Mouse (Mus musculus) hindbrain, embryonic 14.5 days (tissue): Measurements from ENCODE around the gene Asb9. TPM values are rescaled to one million over a fixed set of nuclear protein-coding genes. Genes with fewer than 3 reads are reported as not detected.
A peak's percentile ranks its signal among the peaks of the same experiment; 100 is the strongest.

Source experiments
- ATAC-seq: fragments of 200-750 bp; cut with Nextera tagmentation; 2 replicates; pipeline ENCODE4 v1.8.0; 2017; ENCODE audit warnings: moderate number of reproducible peaks, mild to moderate bottlenecking, moderate TSS enrichment, moderate library complexity; ENCODE audit not compliant: low FRiP score
- DNase-seq: peaks from one replicate; pipeline ENCODE4 v3.0.0-alpha.2; 2015; ENCODE audit warnings: low spot score
- H3K27ac ChIP-seq: fragments of 300-500 bp; sonication (generic); 2 replicates; pipeline ENCODE4 v1.5.1; 2014; ENCODE audit warnings: mild to moderate bottlenecking, moderate library complexity
- H3K27me3 ChIP-seq: fragments of 300-500 bp; sonication (generic); 2 replicates; pipeline ENCODE4 v1.6.1; 2014; ENCODE audit warnings: mild to moderate bottlenecking, low read length, mixed read lengths; ENCODE audit not compliant: control insufficient read depth, insufficient read depth
- H3K36me3 ChIP-seq: fragments of 300-500 bp; sonication (generic); replicated peaks from 2 replicates; pipeline ENCODE4 v1.6.1; 2014; ENCODE audit not compliant: control insufficient read depth, insufficient read depth
- H3K4me1 ChIP-seq: fragments of 300-500 bp; sonication (generic); replicated peaks from 2 replicates; pipeline ENCODE4 v1.6.1; 2014; ENCODE audit warnings: antibody characterized with exemption, low read length, mixed read lengths; ENCODE audit not compliant: control insufficient read depth, insufficient read depth
- H3K4me2 ChIP-seq: fragments of 300-500 bp; sonication (generic); replicated peaks from 2 replicates; pipeline ENCODE4 v1.6.1; 2014; ENCODE audit warnings: mild to moderate bottlenecking, moderate library complexity
- H3K4me3 ChIP-seq: fragments of 300-500 bp; sonication (generic); replicated peaks from 2 replicates; pipeline ENCODE4 v1.5.1; 2014; ENCODE audit warnings: mild to moderate bottlenecking, low read length
- H3K9ac ChIP-seq: fragments of 300-500 bp; sonication (generic); 2 replicates; pipeline ENCODE4 v1.6.1; 2014
- H3K9me3 ChIP-seq: fragments of 300-500 bp; sonication (generic); 2 replicates; pipeline ENCODE4 v1.6.1; 2016; ENCODE audit warnings: low read length; ENCODE audit not compliant: control insufficient read depth
- WGBS: fragments of 180-500 bp; shearing (Covaris S2); extraction: QIAGEN DNeasy Blood & Tissue Kit; methylation state at CpG from one replicate; pipeline ENCODE4 v1.1.7; 2014; 5-methylcytosine and 5-hydroxymethylcytosine counted together
- polyA plus RNA-seq: library from polyadenylated mRNA; unstranded; fragments of >200 nt; fragmentation: Nextera tagmentation; extraction: Ambion mirVana; gene quantifications from 2 replicates; pipeline ENCODE4 v1.2.1, GENCODE M21; 2014

Asb9 gene
- polyA plus RNA-seq: not detected in 2 replicates

DNA sequence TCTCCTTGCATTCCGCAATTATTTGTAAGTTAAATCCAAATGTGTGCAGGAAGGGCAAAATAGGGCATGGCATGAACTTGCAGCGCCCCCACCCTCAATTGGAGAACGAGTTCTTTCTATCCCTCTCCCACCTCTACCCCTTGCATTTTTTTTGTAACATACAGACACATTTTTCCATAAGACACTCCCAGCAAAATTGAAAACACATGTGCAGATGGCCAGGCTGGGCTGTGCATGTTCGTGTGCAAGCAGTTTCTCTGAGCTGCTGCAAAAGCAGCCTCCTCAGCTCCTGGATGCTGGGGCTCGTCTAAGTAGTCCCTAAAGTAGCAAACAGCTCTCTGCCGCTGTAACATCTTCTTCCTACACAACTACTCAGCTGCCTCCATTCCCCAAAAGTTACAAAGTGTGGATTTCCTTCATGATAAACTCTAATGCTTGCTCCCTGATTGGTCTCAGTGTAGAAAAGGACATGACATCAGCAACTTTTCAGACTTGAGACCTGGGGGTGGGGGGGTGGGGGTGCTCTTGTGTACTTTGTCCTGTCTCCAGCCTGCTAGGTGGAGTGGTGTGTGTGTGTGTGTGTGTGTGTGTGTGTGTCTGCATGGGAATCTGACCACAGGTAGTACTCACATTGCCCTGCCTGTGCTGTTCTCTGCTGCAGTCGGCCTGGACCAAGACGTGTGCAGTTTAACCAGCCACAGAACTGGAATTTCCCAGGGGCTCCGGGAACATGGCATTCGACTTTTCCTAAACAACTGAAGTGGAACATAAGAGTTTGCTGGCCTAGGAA, at the start of gene Asb9:
Gene Asb9 (plus strand): TSS at position 619 of the 790 bp plus-strand sequence.
- Histone ChIP-seq H3K36me3 (no peaks in the 10 kb centered on the region), H3K4me1 (no peaks in the 10 kb centered on the region), H3K27ac (no peak within 1 kb of the TSS), H3K9ac (no peak within 1 kb of the TSS), H3K9me3 (no peaks in the 10 kb centered on the region), H3K4me3 (no peak within 1 kb of the TSS), H3K27me3 (no peaks in the 10 kb centered on the region), H3K4me2 (no peak within 1 kb of the TSS)
- WGBS: 81% methylated on average over 10 of the region's 10 CpGs
- DNase-seq (no peak), ATAC-seq (no peak)

GRCm38 (mm10) chrX:164459205-164459878, 46.8 kb upstream of the Asb9 start:
- no peaks in the 10 kb centered on the region for H3K36me3 ChIP-seq
- DNase-seq (no peak), ATAC-seq (no peak)
- H3K4me3 ChIP-seq: no peak overlapping the region
- no peaks in the 10 kb centered on the region for H3K27me3 ChIP-seq
- H3K9me3 ChIP-seq: no peaks in the 10 kb centered on the region
- no peaks in the 10 kb centered on the region for H3K4me1 ChIP-seq
- WGBS: 81% methylated on average over 6 of the region's 6 CpGs
- no peak overlapping the region for H3K4me2 ChIP-seq
- no peak overlapping the region for H3K9ac ChIP-seq
- no peak overlapping the region for H3K27ac ChIP-seq

DNA sequence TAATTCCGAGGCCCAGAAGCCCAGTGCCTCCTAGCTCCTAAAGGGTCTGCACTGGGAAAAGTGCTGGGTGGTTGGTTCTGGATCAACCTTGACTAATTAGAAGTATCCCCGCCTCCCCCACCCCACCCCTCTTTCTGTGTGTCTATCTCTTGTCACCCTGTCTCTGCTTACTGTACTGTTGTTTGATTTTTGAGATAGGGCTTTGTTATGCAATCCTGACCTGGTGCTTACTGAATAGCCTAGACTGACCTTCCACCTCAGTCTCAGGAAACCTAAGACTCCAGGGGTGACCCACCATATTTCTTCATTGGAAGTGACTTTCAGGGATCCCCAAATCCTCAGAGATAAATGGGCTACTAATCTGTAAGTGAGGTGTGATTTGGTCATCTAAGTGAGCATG, 3.9 kb upstream of the Asb9 start:
- no peak overlapping the region for H3K4me3 ChIP-seq
- H3K27me3 ChIP-seq: no peaks in the 10 kb centered on the region
- WGBS: 75% methylated on average over 2 of the region's 2 CpGs
- H3K9ac ChIP-seq: no peak overlapping the region
- H3K9me3 ChIP-seq: no peaks in the 10 kb centered on the region
- H3K4me2 ChIP-seq: no peak overlapping the region
- no peak overlapping the region for H3K27ac ChIP-seq
- no peak for ATAC-seq
- no peaks in the 10 kb centered on the region for H3K36me3 ChIP-seq
- no peak for DNase-seq
- H3K4me1 ChIP-seq: no peaks in the 10 kb centered on the region

GRCm38 (mm10) chrX:164507068-164507467, 941 bp downstream of the Asb9 start:
- no peaks in the 10 kb centered on the region for H3K4me1 ChIP-seq
- H3K9me3 ChIP-seq: no peaks in the 10 kb centered on the region
- H3K27ac ChIP-seq: no peak overlapping the region
- H3K9ac ChIP-seq: no peak overlapping the region
- no peak overlapping the region for H3K4me3 ChIP-seq
- no peak for DNase-seq
- no peak overlapping the region for H3K4me2 ChIP-seq
- WGBS: 82% methylated on average over 4 of the region's 4 CpGs
- ATAC-seq: no peak
- H3K36me3 ChIP-seq: no peaks in the 10 kb centered on the region
- no peaks in the 10 kb centered on the region for H3K27me3 ChIP-seq

- Histone ChIP-seq H3K9me3 (no peaks in the 10 kb centered on the region), H3K4me2 (no peak overlapping the region), H3K36me3 (no peaks in the 10 kb centered on the region), H3K27me3 (0 out of 2 replicates have a peak, but pooled peaks cover 4% of the 10 kb centered on the region), H3K9ac (no peak overlapping the region), H3K4me1 (no peaks in the 10 kb centered on the region), H3K4me3 (no peak overlapping the region), H3K27ac (no peak overlapping the region)
- 72% methylated on average over 3 of the region's 3 CpGs for WGBS
- no peak; the same call in 1 of the 2 replicates for ATAC-seq
- no peak for DNase-seq
These were observed 2.6 kb downstream of the Asb9 start for GRCm38 (mm10) chrX:164508728-164509127.

GRCm38 (mm10) chrX:164522138-164522537, 16.0 kb downstream of the Asb9 start:
- Histone ChIP-seq H3K27ac (no peak overlapping the region), H3K36me3 (no peaks in the 10 kb centered on the region), H3K9ac (no peak overlapping the region), H3K9me3 (no peaks in the 10 kb centered on the region), H3K27me3 (no peaks in the 10 kb centered on the region), H3K4me2 (no peak overlapping the region), H3K4me3 (no peak overlapping the region), H3K4me1 (no peaks in the 10 kb centered on the region)
- ATAC-seq: no peak
- DNase-seq: no peak

GRCm38 (mm10) chrX:164526566-164526965, 20.4 kb downstream of the Asb9 start:
- no peaks in the 10 kb centered on the region for H3K9me3 ChIP-seq
- H3K4me2 ChIP-seq: no peak overlapping the region
- no peaks in the 10 kb centered on the region for H3K36me3 ChIP-seq
- no peak for ATAC-seq
- no peaks in the 10 kb centered on the region for H3K4me1 ChIP-seq
- 38% methylated on average over 1 of the region's 1 CpGs for WGBS
- no peak for DNase-seq
- no peak overlapping the region for H3K27ac ChIP-seq
- no peak overlapping the region for H3K4me3 ChIP-seq
- 0 out of 2 replicates have a peak, but pooled peaks cover 4% of the 10 kb centered on the region for H3K27me3 ChIP-seq
- H3K9ac ChIP-seq: no peak overlapping the region

GRCm38 (mm10) chrX:164541436-164542317, 35.5 kb downstream of the Asb9 start:
- no peak overlapping the region for H3K27ac ChIP-seq
- WGBS: 33% methylated on average over 11 of the region's 11 CpGs
- H3K4me3 ChIP-seq: no peak overlapping the region

DNA sequence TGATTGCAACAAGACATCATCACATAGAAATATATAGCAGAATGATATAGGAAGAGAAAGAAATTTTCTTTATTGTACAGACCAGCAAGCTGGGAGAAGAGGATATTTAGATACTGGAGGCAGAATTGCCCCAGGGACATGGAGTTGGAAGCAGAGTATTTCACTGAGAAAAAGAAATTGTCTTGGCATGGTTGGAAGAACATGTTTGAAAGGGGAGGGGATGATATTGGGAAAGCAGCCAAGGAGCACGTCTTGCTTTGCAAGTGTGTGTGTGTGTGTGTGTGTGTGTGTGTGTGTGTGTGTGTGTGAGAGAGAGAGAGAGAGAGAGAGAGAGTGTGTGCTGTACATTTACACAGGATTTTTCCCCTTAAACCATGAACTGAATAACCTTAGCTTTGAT, 64.1 kb downstream of the Asb9 start:
- Histone ChIP-seq H3K9ac (no peak overlapping the region), H3K4me2 (no peak overlapping the region), H3K4me1 (no peaks in the 10 kb centered on the region), H3K4me3 (no peak overlapping the region), H3K36me3 (no peaks in the 10 kb centered on the region), H3K9me3 (no peaks in the 10 kb centered on the region), H3K27me3 (no peaks in the 10 kb centered on the region), H3K27ac (no peak overlapping the region)
- 57% methylated on average over 1 of the region's 1 CpGs for WGBS
- ATAC-seq (no peak), DNase-seq (peak; percentile 26)

More at GRCm38 (mm10) chrX:164541436-164542317, 35.5 kb downstream of the Asb9 start:
- ATAC-seq: peak; percentile 46; the same call in 1 of the 2 replicates
- Histone ChIP-seq H3K9me3 (no peaks in the 10 kb centered on the region), H3K9ac (no peak overlapping the region), H3K36me3 (no peaks in the 10 kb centered on the region), H3K4me1 (no peaks in the 10 kb centered on the region), H3K27me3 (peaks cover 5% of the 10 kb centered on the region; the same call in 1 of the 2 replicates), H3K4me2 (peak overlapping the region; percentile 21; the same call in 1 of the 2 replicates)
- peak; percentile 80 for DNase-seq
